9 mouse cellular contexts compared by ENCODE assay signal in the genomic region with DNA sequence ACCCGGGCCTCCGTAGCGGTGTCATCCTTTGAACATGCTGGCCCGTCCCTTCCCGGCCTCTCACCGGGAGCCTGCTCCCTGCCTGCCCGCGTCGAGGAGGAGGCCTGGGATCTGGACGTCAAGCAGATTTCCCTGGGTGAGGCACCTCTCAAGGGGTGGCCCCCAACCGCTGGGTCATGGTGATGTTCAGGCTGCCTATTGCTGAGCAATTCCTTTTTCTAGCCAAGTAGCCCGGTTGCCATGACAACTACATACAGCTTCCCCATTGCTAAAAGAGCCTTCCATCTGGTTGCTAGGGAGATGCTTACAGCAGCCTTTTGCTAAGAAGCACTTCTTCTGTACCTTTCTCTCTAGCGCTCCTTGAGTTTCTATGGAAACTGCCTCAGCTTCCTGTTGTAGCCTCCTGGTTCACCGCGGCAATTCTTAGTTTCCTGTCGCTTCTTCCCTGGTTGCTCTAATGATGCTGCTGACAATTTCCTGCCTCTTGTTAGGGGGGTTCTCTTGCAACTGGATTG. TPM values are rescaled to one million over a fixed set of nuclear protein-coding genes. Genes with fewer than 3 reads are reported as not detected.
DNase-seq lines count a peak whose midpoint lies in the region; ATAC-seq and TF ChIP-seq lines count a peak whose summit lies in the region.
"Had no signal": no experiment of that assay in that cellular context is flagged by ENCODE, and none has a peak within 500 bp of the region (broad histone marks: within the 10 kb centered on the region; RNA-seq: fewer than 3 reads in every experiment).

No protein-coding gene starts in this region.

- no peaks in the 10 kb centered on the region for H3K4me1 ChIP-seq in kidney, adult 2 months (ENCODE audit: control insufficient read depth, insufficient read depth, low read length)
- H3K4me1 ChIP-seq in kidney, embryonic 14.5 days (ENCODE audit: control insufficient read depth, insufficient read depth, low read length): peaks cover 7% of the 10 kb centered on the region
- peaks cover 53% of the 10 kb centered on the region for H3K4me1 ChIP-seq in hindbrain, embryonic 10.5 days (replicated peaks)
- H3K4me1 ChIP-seq in stomach, postnatal 0 days (replicated peaks; ENCODE audit: control insufficient read depth, insufficient read depth): no peaks in the 10 kb centered on the region

- H3K9me3 ChIP-seq in kidney, embryonic 14.5 days (ENCODE audit: control insufficient read depth, low read length): no peaks in the 10 kb centered on the region
- H3K9me3 ChIP-seq in hindbrain, embryonic 10.5 days: no peaks in the 10 kb centered on the region
- no peaks in the 10 kb centered on the region for H3K9me3 ChIP-seq in stomach, postnatal 0 days (ENCODE audit: control insufficient read depth, low read length)
- H3K9me3 ChIP-seq: heart, embryonic 13.5 days had no signal

- H3K36me3 ChIP-seq in kidney, adult 2 months (ENCODE audit: control insufficient read depth, insufficient read depth, low read length): no peaks in the 10 kb centered on the region; the same call in 1 of the 2 replicates
- peaks cover 84% of the 10 kb centered on the region for H3K36me3 ChIP-seq in kidney, embryonic 14.5 days (ENCODE audit: control insufficient read depth, insufficient read depth, low read length)
- peaks cover 96% of the 10 kb centered on the region for H3K36me3 ChIP-seq in hindbrain, embryonic 10.5 days
- peaks cover 18% of the 10 kb centered on the region for H3K36me3 ChIP-seq in stomach, postnatal 0 days (ENCODE audit: control insufficient read depth, insufficient read depth, low read length)

- peak; percentile 47 for DNase-seq in kidney, adult 2 months
- peak; percentile 68 to 69 for DNase-seq in cerebellum, postnatal 14 days
- DNase-seq in hindbrain, embryonic 10.5 days (ENCODE audit: low spot score): peak; percentile 69
- peak; percentile 80 to 82 for DNase-seq in left cerebral cortex, postnatal 36 days (ENCODE audit: low spot score in 2 of 2)
- DNase-seq in retina, postnatal 1 day: peak; percentile 82
- no peak for DNase-seq in stomach, postnatal 0 days (ENCODE audit: low spot score)
- DNase-seq in adrenal gland, postnatal 25 days: no peak

- H3K27me3 ChIP-seq in kidney, adult 2 months (replicated peaks; ENCODE audit: control insufficient read depth, insufficient read depth, low read length): no peaks in the 10 kb centered on the region
- no peaks in the 10 kb centered on the region for H3K27me3 ChIP-seq in kidney, embryonic 14.5 days (ENCODE audit: control insufficient read depth, insufficient read depth, low read length)
- no peaks in the 10 kb centered on the region for H3K27me3 ChIP-seq in hindbrain, embryonic 10.5 days (ENCODE audit: insufficient read depth, poor library complexity, severe bottlenecking)
- no peaks in the 10 kb centered on the region for H3K27me3 ChIP-seq in stomach, postnatal 0 days (ENCODE audit: control insufficient read depth, insufficient read depth, low read length)
- H3K27me3 ChIP-seq: heart, embryonic 13.5 days had no signal

- no peak for ATAC-seq in kidney, embryonic 14.5 days (ENCODE audit: low FRiP score, low TSS enrichment)
- no peak for ATAC-seq in stomach, postnatal 0 days (ENCODE audit: low FRiP score, low TSS enrichment)

- TF ChIP-seq CTCF in kidney, adult 2 months (conservative IDR thresholded peaks at IDR 0.05; ENCODE audit: insufficient read depth, insufficient read length, low read depth, low read length): no peak
- no peak for TF ChIP-seq CTCF in stomach, postnatal 0 days (IDR thresholded peaks at IDR 0.05; ENCODE audit: low read depth)

- no peak overlapping the region for H3K9ac ChIP-seq in kidney, embryonic 14.5 days (ENCODE audit: low read depth, low read length)
- H3K9ac ChIP-seq in stomach, postnatal 0 days (ENCODE audit: low read length): no peak overlapping the region
- H3K9ac ChIP-seq: heart, embryonic 13.5 days had no signal

- TF ChIP-seq POLR2A in kidney, adult 2 months (IDR thresholded peaks at IDR 0.05; ENCODE audit: low read depth, low read length): no peak

- intact Hi-C loops in left cerebral cortex, postnatal 36 days (cut with DNase I): no loop called here

- 58% methylated on average over 16 of the region's 16 CpGs for WGBS in kidney, adult 2 months
- 53% methylated on average over 16 of the region's 16 CpGs for WGBS in kidney, embryonic 14.5 days
- WGBS in hindbrain, embryonic 10.5 days: 25% methylated on average over 16 of the region's 16 CpGs
- WGBS in stomach, postnatal 0 days: 54% methylated on average over 16 of the region's 16 CpGs

- H3K4me3 ChIP-seq in kidney, adult 2 months (ENCODE audit: insufficient read depth, low read depth, low read length): no peak overlapping the region
- H3K4me3 ChIP-seq in kidney, embryonic 14.5 days (ENCODE audit: low read length): no peak overlapping the region
- H3K4me3 ChIP-seq in hindbrain, embryonic 10.5 days: peak overlapping the region; percentile 22
- no peak overlapping the region for H3K4me3 ChIP-seq in stomach, postnatal 0 days (ENCODE audit: low read depth, low read length)
- H3K4me3 ChIP-seq: heart, embryonic 13.5 days had no signal

- TF ChIP-seq EP300 in stomach, postnatal 0 days (optimal IDR thresholded peaks at IDR 0.05): no peak

- no peak overlapping the region for H3K4me2 ChIP-seq in kidney, embryonic 14.5 days (replicated peaks; ENCODE audit: low read depth, low read length)
- no peak overlapping the region for H3K4me2 ChIP-seq in stomach, postnatal 0 days (replicated peaks; ENCODE audit: low read depth)
- H3K4me2 ChIP-seq: heart, embryonic 13.5 days had no signal

- no peak overlapping the region for H3K27ac ChIP-seq in kidney, adult 2 months (ENCODE audit: insufficient read depth, low read depth, low read length)
- H3K27ac ChIP-seq in kidney, embryonic 14.5 days (ENCODE audit: low read depth, low read length): no peak overlapping the region
- peak overlapping the region; percentile 67 for H3K27ac ChIP-seq in hindbrain, embryonic 10.5 days
- H3K27ac ChIP-seq in stomach, postnatal 0 days (replicated peaks): no peak overlapping the region

RNA-seq across cellular contexts. Expression of gene Tmem253, which starts 11.4 kb away (rescaled TPM):
- polyA plus RNA-seq in kidney, adult 2 months (2012; rRNA removed): 2.4 and 2.5 TPM in 2 replicates
- 0.57 and 1.1 TPM in 2 replicates for polyA plus RNA-seq in kidney, embryonic 14.5 days (2014; fragmentation: Nextera tagmentation; extraction: Ambion mirVana)
- polyA plus RNA-seq in hindbrain, embryonic 10.5 days (2016; fragmentation: Nextera tagmentation; extraction: Ambion mirVana): 0.80 and 1.0 TPM in 2 replicates
- total RNA-seq in left cerebral cortex, postnatal 36 days (2021): under 1 TPM in 1 of 2 experiments, not detected in 1; 0.72 TPM
- 4.6 and 4.9 TPM in 2 replicates for polyA plus RNA-seq in stomach, postnatal 0 days (2015; fragmentation: Nextera tagmentation; extraction: Ambion mirVana)
- 0.97 and 1.8 TPM in 2 replicates for total RNA-seq in adrenal gland, postnatal 25 days (2021)

RNA-seq across cellular contexts. Expression of gene Zfp219, which starts 16.5 kb away (rescaled TPM):
- polyA plus RNA-seq in kidney, adult 2 months (2012; rRNA removed): 43.2 and 61.8 TPM in 2 replicates
- 44.5 and 45.5 TPM in 2 replicates for polyA plus RNA-seq in kidney, embryonic 14.5 days (2014; fragmentation: Nextera tagmentation; extraction: Ambion mirVana)
- 74.3 and 83.6 TPM in 2 replicates for polyA plus RNA-seq in hindbrain, embryonic 10.5 days (2016; fragmentation: Nextera tagmentation; extraction: Ambion mirVana)
- 10 to 100 TPM; 30.1 to 39.7 TPM for total RNA-seq in left cerebral cortex, postnatal 36 days (2021)
- polyA plus RNA-seq in stomach, postnatal 0 days (2015; fragmentation: Nextera tagmentation; extraction: Ambion mirVana): 18.1 and 18.5 TPM in 2 replicates
- 58.4 and 63.3 TPM in 2 replicates for total RNA-seq in adrenal gland, postnatal 25 days (2021)

RNA-seq across cellular contexts. Expression of gene Arhgef40, which starts 19.5 kb away (rescaled TPM):
- polyA plus RNA-seq in kidney, adult 2 months (2012; rRNA removed): 36.1 and 37.4 TPM in 2 replicates
- 72.4 and 74.9 TPM in 2 replicates for polyA plus RNA-seq in kidney, embryonic 14.5 days (2014; fragmentation: Nextera tagmentation; extraction: Ambion mirVana)
- 100 and 106 TPM in 2 replicates for polyA plus RNA-seq in hindbrain, embryonic 10.5 days (2016; fragmentation: Nextera tagmentation; extraction: Ambion mirVana)
- total RNA-seq in left cerebral cortex, postnatal 36 days (2021): 10 to 100 TPM; 24.9 to 31.6 TPM
- polyA plus RNA-seq in stomach, postnatal 0 days (2015; fragmentation: Nextera tagmentation; extraction: Ambion mirVana): 32.9 and 36.4 TPM in 2 replicates
- total RNA-seq in adrenal gland, postnatal 25 days (2021): 55.7 and 59.3 TPM in 2 replicates

RNA-seq across cellular contexts. Expression of gene Olfr221, which starts 38.2 kb away (rescaled TPM):
- polyA plus RNA-seq in kidney, adult 2 months (2012; rRNA removed): not detected in 2 replicates
- polyA plus RNA-seq in kidney, embryonic 14.5 days (2014; fragmentation: Nextera tagmentation; extraction: Ambion mirVana): not detected in 2 replicates
- not detected in 2 replicates for polyA plus RNA-seq in hindbrain, embryonic 10.5 days (2016; fragmentation: Nextera tagmentation; extraction: Ambion mirVana)
- not detected for total RNA-seq in left cerebral cortex, postnatal 36 days (2021)
- polyA plus RNA-seq in stomach, postnatal 0 days (2015; fragmentation: Nextera tagmentation; extraction: Ambion mirVana): not detected in 2 replicates
- total RNA-seq in adrenal gland, postnatal 25 days (2021): not detected in 2 replicates
- polyA plus RNA-seq: heart, embryonic 13.5 days had no signal

Comparison
In these comparisons a context has a peak if more than half of its experiments do, and no peak if none do; other contexts are left out.
1. DNase-seq: peak in kidney, adult 2 months (single experiment), cerebellum, postnatal 14 days (2 of 2), hindbrain, embryonic 10.5 days (single experiment), left cerebral cortex, postnatal 36 days (2 of 2) and retina, postnatal 1 day (single experiment); none in stomach, postnatal 0 days (single experiment) and adrenal gland, postnatal 25 days (single experiment).